Mouse (Mus musculus): Measurements from ENCODE around the gene Arhgap31. TPM values are rescaled to one million over a fixed set of nuclear protein-coding genes. Genes with fewer than 3 reads are reported as not detected.

Gene Arhgap31
- total and polyA plus RNA-seq, 3 experiments, result 0.01 to 0.04 TPM; not detected in 1

- Histone ChIP-seq H3K36me3 (ENCODE audit: control insufficient read depth in 1 of 2, insufficient read depth in 2 of 2, low read length in 2 of 2) (peaks cover 0 to 3% of the 10 kb centered on the region in 2 experiments; a peak in 1 of 4 replicates), H3K4me1 (ENCODE audit: control insufficient read depth in 1 of 2, insufficient read depth in 2 of 2, low read length in 2 of 2) (peaks cover 0 to 9% of the 10 kb centered on the region in 2 experiments; a peak in 2 of 4 replicates), H3K9me3 (replicated peaks; ENCODE audit: insufficient read depth, low read length) (no peaks in the 10 kb centered on the region), H3K79me2 (ENCODE audit: control insufficient read depth, insufficient read depth, low read length, poor library complexity) (no peaks in the 10 kb centered on the region), H3K9ac (ENCODE audit: control insufficient read depth, low read depth, low read length, poor library complexity, severe bottlenecking) (no peak overlapping the region), H3K4me3 (ENCODE audit: control insufficient read depth in 1 of 2, insufficient read depth in 1 of 2, low read depth in 2 of 2, low read length in 2 of 2) (no peak overlapping the region), H3K27ac (ENCODE audit: control insufficient read depth, low read depth, low read length) (no peak overlapping the region), H3K27me3 (ENCODE audit: control insufficient read depth in 1 of 2, insufficient read depth in 2 of 2, low read length in 2 of 2) (peaks cover 0 to 3% of the 10 kb centered on the region in 2 experiments; a peak in 1 of 4 replicates)
- TF ChIP-seq ZKSCAN1 (IDR thresholded peaks at IDR 0.05; ENCODE audit: low read depth, low read length), result no peak
- peak; percentile 14 to 72; a peak in 1 of 4 replicates for TF ChIP-seq EP300 (IDR thresholded peaks at IDR 0.05; ENCODE audit: low read depth in 1 of 2, low read length in 2 of 2)
- TF ChIP-seq MYB (IDR thresholded peaks at IDR 0.05; ENCODE audit: low read depth, low read length), result no peak
- peak; percentile 50; the same call in 1 of the 2 replicates for TF ChIP-seq ETS1 (IDR thresholded peaks at IDR 0.05; ENCODE audit: low read depth, low read length)
- DNase-seq (ENCODE audit: low read depth, low spot score), result peak; percentile 26
These were observed 47.1 kb downstream of the Arhgap31 start for GRCm38 (mm10) chr16:38666016-38666415.

GRCm38 (mm10) chr16:38662575-38662974, 50.5 kb downstream of the Arhgap31 start:
- H3K9me3 ChIP-seq (replicated peaks; ENCODE audit: insufficient read depth, low read length), result no peaks in the 10 kb centered on the region
- TF ChIP-seq EP300 (IDR thresholded peaks at IDR 0.05; ENCODE audit: low read depth in 1 of 2, low read length in 2 of 2) (no peak), SMC3 (IDR thresholded peaks at IDR 0.05; ENCODE audit: low read depth, low read length) (no peak), ZC3H11A (IDR thresholded peaks at IDR 0.05; ENCODE audit: low read depth, low read length) (no peak), CHD1 (IDR thresholded peaks at IDR 0.05; ENCODE audit: low read depth, low read length) (no peak), JUND (IDR thresholded peaks at IDR 0.05; ENCODE audit: low read depth, low read length) (no peak), GATA1 (IDR thresholded peaks at IDR 0.05; ENCODE audit: low read depth, low read length) (no peak), ZNF384 (IDR thresholded peaks at IDR 0.05; ENCODE audit: low read depth, low read length) (no peak), CHD2 (IDR thresholded peaks at IDR 0.05; ENCODE audit: low read length) (no peak), POLR2A (IDR thresholded peaks at IDR 0.05; ENCODE audit: control insufficient read depth in 1 of 2, insufficient read depth in 1 of 2, low read depth in 1 of 2, low read length in 2 of 2, poor library complexity in 1 of 2) (no peak), MYC (IDR thresholded peaks at IDR 0.05; ENCODE audit: low read depth, low read length) (no peak), ELF1 (IDR thresholded peaks at IDR 0.05; ENCODE audit: low read depth, low read length) (no peak), USF1 (IDR thresholded peaks at IDR 0.05; ENCODE audit: low read depth, low read length) (no peak), TAL1 (IDR thresholded peaks at IDR 0.05; ENCODE audit: low read length) (no peak), ETS1 (IDR thresholded peaks at IDR 0.05; ENCODE audit: low read depth, low read length) (no peak), CTCF (IDR thresholded peaks at IDR 0.05 in 2 of 3, conservative IDR thresholded peaks at IDR 0.05 in 1 of 3; ENCODE audit: control insufficient read depth in 1 of 3, insufficient read depth in 1 of 3, low read depth in 2 of 3, low read length in 3 of 3, poor library complexity in 1 of 3, severe bottlenecking in 1 of 3) (no peak), NELFE (IDR thresholded peaks at IDR 0.05; ENCODE audit: low read depth, low read length) (no peak), BHLHE40 (IDR thresholded peaks at IDR 0.05; ENCODE audit: borderline replicate concordance, low read depth, low read length) (no peak), ZMIZ1 (IDR thresholded peaks at IDR 0.05; ENCODE audit: low read depth, low read length) (no peak)
- H3K4me3 ChIP-seq (ENCODE audit: control insufficient read depth in 1 of 2, insufficient read depth in 1 of 2, low read depth in 2 of 2, low read length in 2 of 2), result no peak overlapping the region
- H3K27me3 ChIP-seq (ENCODE audit: control insufficient read depth in 1 of 2, insufficient read depth in 2 of 2, low read length in 2 of 2), result peaks cover 0 to 3% of the 10 kb centered on the region in 2 experiments; a peak in 1 of 4 replicates
- peaks cover 0 to 3% of the 10 kb centered on the region in 2 experiments; a peak in 1 of 4 replicates for H3K36me3 ChIP-seq (ENCODE audit: control insufficient read depth in 1 of 2, insufficient read depth in 2 of 2, low read length in 2 of 2)
- no peaks in the 10 kb centered on the region for H3K79me2 ChIP-seq (ENCODE audit: control insufficient read depth, insufficient read depth, low read length, poor library complexity)
- no peak overlapping the region for H3K27ac ChIP-seq (ENCODE audit: control insufficient read depth, low read depth, low read length)
- no peak for DNase-seq (ENCODE audit: low read depth, low spot score)
- H3K4me1 ChIP-seq (ENCODE audit: control insufficient read depth in 1 of 2, insufficient read depth in 2 of 2, low read length in 2 of 2), result peaks cover 0 to 9% of the 10 kb centered on the region in 2 experiments; a peak in 2 of 4 replicates
- no peak overlapping the region for H3K9ac ChIP-seq (ENCODE audit: control insufficient read depth, low read depth, low read length, poor library complexity, severe bottlenecking)
